Mouse (Mus musculus): Measurements from ENCODE around the gene Cidec.

DNA sequence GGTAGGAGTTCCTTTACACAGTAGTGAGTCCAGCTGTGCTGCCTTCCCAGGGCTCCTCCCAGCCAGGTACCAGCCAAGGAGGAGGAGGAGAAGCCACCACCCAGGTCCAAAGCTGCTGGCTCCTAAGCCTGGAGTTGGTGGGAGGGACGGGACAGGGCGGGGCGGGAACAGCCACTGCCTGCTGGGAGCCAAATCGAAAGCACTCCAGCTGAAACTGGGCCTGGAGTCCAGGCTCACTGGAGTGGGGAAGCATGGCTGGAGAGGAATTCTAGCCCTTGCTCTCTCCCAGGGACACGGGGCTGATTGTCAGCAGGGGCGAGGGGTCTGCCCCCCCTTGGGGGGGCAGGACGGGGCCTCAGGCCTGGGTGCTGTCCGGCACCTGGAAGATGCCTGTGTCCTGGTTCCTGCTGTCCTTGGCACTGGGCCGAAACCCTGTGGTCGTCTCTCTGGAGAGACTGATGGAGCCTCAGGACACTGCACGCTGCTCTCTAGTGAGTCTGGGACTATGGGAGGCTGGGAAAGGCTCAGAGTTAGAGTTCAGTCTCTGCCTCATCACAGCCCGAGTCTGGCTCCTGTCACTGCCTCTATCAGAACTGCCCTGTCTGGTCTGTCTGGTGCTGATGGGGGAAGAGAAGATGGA is 35.9 kb upstream of the Cidec start, which contains the start of gene Il17rc:
- TF ChIP-seq POLR2A (IDR thresholded peaks at IDR 0.05; ENCODE audit: extremely low read depth, insufficient read depth, low read length) (no peak), CTCF (IDR thresholded peaks at IDR 0.05; ENCODE audit: extremely low read depth, insufficient read depth, low read length) (no peak)
